Mouse (Mus musculus) embryonic facial prominence, embryonic 11.5 days (tissue): ENCODE results near the gene Dazap2. TPM values are rescaled to one million over a fixed set of nuclear protein-coding genes. Genes with fewer than 3 reads are reported as not detected.
A peak's percentile ranks its signal among the peaks of the same experiment; 100 is the strongest.

Experiments used
- ATAC-seq: fragments of 200-750 bp; cut with Nextera tagmentation; replicated peaks from 2 replicates; pipeline ENCODE4 v1.8.0; 2017; ENCODE audit warnings: low read depth; ENCODE audit not compliant: insufficient number of reproducible peaks, low FRiP score, low TSS enrichment
- DNase-seq: peaks from one replicate; pipeline ENCODE4 v3.0.0-alpha.2; 2015; ENCODE audit warnings: low spot score
- H3K27ac ChIP-seq: fragments of 300-500 bp; sonication (generic); replicated peaks from 2 replicates; pipeline ENCODE4 v1.5.1; 2014; ENCODE audit warnings: mild to moderate bottlenecking, low read depth, low read length, control low read depth
- H3K27me3 ChIP-seq: fragments of 300-500 bp; sonication (generic); 2 replicates; pipeline ENCODE4 v1.6.1; 2014; ENCODE audit warnings: mild to moderate bottlenecking, low read length, moderate library complexity, mixed read lengths; ENCODE audit not compliant: control insufficient read depth, insufficient read depth
- H3K36me3 ChIP-seq: fragments of 300-500 bp; sonication (generic); replicated peaks from 2 replicates; pipeline ENCODE4 v1.6.1; 2014; ENCODE audit warnings: low read depth, mild to moderate bottlenecking, low read length, moderate library complexity, mixed read lengths; ENCODE audit not compliant: control insufficient read depth, insufficient read depth
- H3K4me1 ChIP-seq: fragments of 300-500 bp; sonication (generic); 2 replicates; pipeline ENCODE4 v1.6.1; 2014; ENCODE audit warnings: low read length, mixed read lengths; ENCODE audit not compliant: control insufficient read depth, insufficient read depth
- H3K4me2 ChIP-seq: fragments of 300-500 bp; sonication (generic); 2 replicates; pipeline ENCODE4 v1.6.1; 2014; ENCODE audit warnings: low read depth, mild to moderate bottlenecking, control low read depth, low read length, moderate library complexity
- H3K4me3 ChIP-seq: fragments of 300-500 bp; sonication (generic); 2 replicates; pipeline ENCODE4 v1.5.1; 2014; ENCODE audit warnings: low read depth, low read length, control low read depth
- H3K9ac ChIP-seq: fragments of 300-500 bp; sonication (generic); replicated peaks from 2 replicates; pipeline ENCODE4 v1.6.1; 2014; ENCODE audit warnings: mild to moderate bottlenecking, control low read depth, low read length
- H3K9me3 ChIP-seq: fragments of 300-500 bp; sonication (generic); replicated peaks from 2 replicates; pipeline ENCODE4 v1.6.1; 2016; ENCODE audit warnings: mild to moderate bottlenecking, low read length, inconsistent platforms, mixed read lengths; ENCODE audit not compliant: control insufficient read depth
- WGBS: fragments of 180-500 bp; shearing (Covaris S2); extraction: QIAGEN DNeasy Blood & Tissue Kit; methylation state at CpG from one replicate; pipeline ENCODE4 v1.1.7; 2014; 5-methylcytosine and 5-hydroxymethylcytosine counted together
- polyA plus RNA-seq: library from polyadenylated mRNA; unstranded; fragments of >200 nt; fragmentation: Nextera tagmentation; extraction: Ambion mirVana; gene quantifications from 2 replicates; pipeline ENCODE4 v1.2.1, GENCODE M21; 2014

Dazap2 gene
- polyA plus RNA-seq: 210 and 213 TPM in 2 replicates

GRCm38 (mm10) chr15:100614996-100615824, at the start of gene Dazap2:
Dazap2 (plus strand) TSS chr15:100615349.
- Histone ChIP-seq H3K4me2 (peak within 1 kb of the TSS; percentile 74), H3K27ac (peak within 1 kb of the TSS; percentile 83), H3K4me3 (peak within 1 kb of the TSS; percentile 95), H3K27me3 (0 out of 2 replicates have a peak, but pooled peaks cover 2% of the 10 kb centered on the region), H3K9ac (peak within 1 kb of the TSS; percentile 82), H3K4me1 (no peaks in the 10 kb centered on the region; the same call in 1 of the 2 replicates), H3K9me3 (no peaks in the 10 kb centered on the region), H3K36me3 (no peaks in the 10 kb centered on the region; the same call in 1 of the 2 replicates)
- peak; percentile 98 for DNase-seq
- 1% methylated on average over 71 of the region's 99 CpGs for WGBS
- ATAC-seq: peak; percentile 77

GRCm38 (mm10) chr15:100566531-100566930, 48.6 kb upstream of the Dazap2 start:
- Histone ChIP-seq H3K27ac (no peak overlapping the region), H3K9ac (no peak overlapping the region), H3K4me1 (no peaks in the 10 kb centered on the region), H3K9me3 (no peaks in the 10 kb centered on the region), H3K36me3 (no peaks in the 10 kb centered on the region), H3K27me3 (no peaks in the 10 kb centered on the region), H3K4me2 (no peak overlapping the region), H3K4me3 (no peak overlapping the region)
- no peak for DNase-seq
- no peak for ATAC-seq
- WGBS: 65% methylated on average over 2 of the region's 2 CpGs

- Histone ChIP-seq H3K36me3 (no peaks in the 10 kb centered on the region), H3K9me3 (no peaks in the 10 kb centered on the region), H3K27me3 (no peaks in the 10 kb centered on the region), H3K4me3 (no peak overlapping the region), H3K4me1 (no peaks in the 10 kb centered on the region), H3K27ac (no peak overlapping the region), H3K9ac (no peak overlapping the region), H3K4me2 (no peak overlapping the region)
- 70% methylated on average over 3 of the region's 3 CpGs for WGBS
- DNase-seq (no peak), ATAC-seq (no peak)
Measured at GRCm38 (mm10) chr15:100569239-100569638, 45.9 kb upstream of the Dazap2 start.

- no peaks in the 10 kb centered on the region for H3K4me1 ChIP-seq
- DNase-seq (no peak), ATAC-seq (no peak)
- H3K36me3 ChIP-seq: no peaks in the 10 kb centered on the region
- H3K27me3 ChIP-seq: no peaks in the 10 kb centered on the region
- no peak overlapping the region for H3K4me2 ChIP-seq
- H3K4me3 ChIP-seq: no peak overlapping the region
- 64% methylated on average over 6 of the region's 6 CpGs for WGBS
- no peaks in the 10 kb centered on the region for H3K9me3 ChIP-seq
- no peak overlapping the region for H3K9ac ChIP-seq
- no peak overlapping the region for H3K27ac ChIP-seq
Measured at GRCm38 (mm10) chr15:100573946-100574345, 41.2 kb upstream of the Dazap2 start.

GRCm38 (mm10) chr15:100574378-100574777, 40.8 kb upstream of the Dazap2 start:
- H3K9ac ChIP-seq: no peak overlapping the region
- no peak overlapping the region for H3K27ac ChIP-seq
- no peak for DNase-seq
- ATAC-seq: no peak
- no peaks in the 10 kb centered on the region for H3K9me3 ChIP-seq
- no peak overlapping the region for H3K4me3 ChIP-seq
- no peak overlapping the region for H3K4me2 ChIP-seq
- H3K36me3 ChIP-seq: no peaks in the 10 kb centered on the region
- no peaks in the 10 kb centered on the region for H3K4me1 ChIP-seq
- 55% methylated on average over 2 of the region's 2 CpGs for WGBS
- H3K27me3 ChIP-seq: no peaks in the 10 kb centered on the region

- no peaks in the 10 kb centered on the region for H3K9me3 ChIP-seq
- H3K4me2 ChIP-seq: no peak overlapping the region
- H3K9ac ChIP-seq: no peak overlapping the region
- no peak overlapping the region for H3K27ac ChIP-seq
- no peaks in the 10 kb centered on the region for H3K4me1 ChIP-seq
- no peaks in the 10 kb centered on the region for H3K27me3 ChIP-seq
- H3K4me3 ChIP-seq: no peak overlapping the region
- no peaks in the 10 kb centered on the region for H3K36me3 ChIP-seq
- DNase-seq: no peak
- no peak for ATAC-seq
- 81% methylated on average over 12 of the region's 12 CpGs for WGBS
Measured at GRCm38 (mm10) chr15:100575366-100575765, 39.8 kb upstream of the Dazap2 start.

GRCm38 (mm10) chr15:100576392-100576791, 38.8 kb upstream of the Dazap2 start:
- H3K9ac ChIP-seq: no peak overlapping the region
- H3K9me3 ChIP-seq: no peaks in the 10 kb centered on the region
- H3K4me2 ChIP-seq: no peak overlapping the region
- ATAC-seq (no peak), DNase-seq (no peak)
- 87% methylated on average over 6 of the region's 6 CpGs for WGBS
- H3K4me1 ChIP-seq: no peaks in the 10 kb centered on the region
- no peak overlapping the region for H3K4me3 ChIP-seq
- no peaks in the 10 kb centered on the region for H3K27me3 ChIP-seq
- H3K27ac ChIP-seq: no peak overlapping the region
- H3K36me3 ChIP-seq: no peaks in the 10 kb centered on the region

- 83% methylated on average over 6 of the region's 6 CpGs for whole genome bisulfite sequencing
- Histone ChIP-seq H3K4me2 (no peak overlapping the region), H3K4me3 (no peak overlapping the region)
Measured at GRCm38 (mm10) chr15:100576810-100577209, 38.3 kb upstream of the Dazap2 start.

More at GRCm38 (mm10) chr15:100576810-100577209, 38.3 kb upstream of the Dazap2 start:
- Histone ChIP-seq H3K27me3 (no peaks in the 10 kb centered on the region), H3K4me1 (no peaks in the 10 kb centered on the region), H3K36me3 (no peaks in the 10 kb centered on the region), H3K9ac (no peak overlapping the region), H3K27ac (no peak overlapping the region), H3K9me3 (no peaks in the 10 kb centered on the region)
- ATAC-seq (no peak), DNase-seq (no peak)
